Mouse (Mus musculus) CH12.LX (cell line): ENCODE measurements around the gene Ogfrl1.

Experiments used
- CTCF ChIP-seq, 2 experiments: IDR thresholded peaks in 1 of 2; conservative IDR thresholded peaks in 1 of 2; 2 replicates each; pipeline ENCODE4 v1.5.1; 2011 to 2012; ENCODE audit warnings: low read depth in 2 of 2, low read length in 2 of 2, improper control_type of control experiment in 1 of 2, inconsistent platforms in 1 of 2, mild to moderate bottlenecking in 1 of 2, moderate library complexity in 1 of 2
- EP300 ChIP-seq: IDR thresholded peaks from 2 replicates; pipeline ENCODE4 v1.6.1; 2011; ENCODE audit warnings: low read length, improper control_type of control experiment
- ETS1 ChIP-seq: conservative IDR thresholded peaks from 2 replicates; pipeline ENCODE4 v1.6.1; 2012; ENCODE audit warnings: low read depth, mild to moderate bottlenecking, inconsistent platforms, low read length, improper control_type of control experiment, moderate library complexity
- GABPA ChIP-seq: IDR thresholded peaks from 2 replicates; pipeline ENCODE4 v1.6.1; 2012; ENCODE audit warnings: low read depth, low read length, improper control_type of control experiment, inconsistent platforms; ENCODE audit not compliant: insufficient replicate concordance
- JUN ChIP-seq: IDR thresholded peaks from 2 replicates; pipeline ENCODE4 v1.6.1; 2011; ENCODE audit warnings: low read depth, mild to moderate bottlenecking, low read length, improper control_type of control experiment, moderate library complexity; ENCODE audit not compliant: insufficient read depth
- MAZ ChIP-seq: IDR thresholded peaks from 2 replicates; pipeline ENCODE4 v1.6.1; 2012; ENCODE audit warnings: low read depth, mild to moderate bottlenecking, inconsistent platforms, low read length, improper control_type of control experiment, moderate library complexity
- MYC ChIP-seq: IDR thresholded peaks from 2 replicates; pipeline ENCODE4 v1.6.1; 2011; ENCODE audit warnings: low read depth, mild to moderate bottlenecking, improper control_type of control experiment, low read length
- POLR2A ChIP-seq: IDR thresholded peaks from 2 replicates; pipeline ENCODE4 v1.6.1; 2011; ENCODE audit warnings: low read depth, mild to moderate bottlenecking, improper control_type of control experiment, low read length
- SMC3 ChIP-seq: IDR thresholded peaks from 2 replicates; pipeline ENCODE4 v1.6.1; 2011; ENCODE audit warnings: low read depth, low read length, improper control_type of control experiment
- TCF12 ChIP-seq: IDR thresholded peaks from 2 replicates; pipeline ENCODE4 v1.6.1; 2014; ENCODE audit warnings: low read depth, mild to moderate bottlenecking, inconsistent platforms, low read length, improper control_type of control experiment
- USF1 ChIP-seq: IDR thresholded peaks from 2 replicates; pipeline ENCODE4 v1.6.1; 2014; ENCODE audit warnings: low read depth, mild to moderate bottlenecking, inconsistent platforms, low read length, improper control_type of control experiment
- USF2 ChIP-seq: conservative IDR thresholded peaks from 2 replicates; pipeline ENCODE4 v1.6.1; 2011; ENCODE audit warnings: low read depth, low read length, improper control_type of control experiment

DNA sequence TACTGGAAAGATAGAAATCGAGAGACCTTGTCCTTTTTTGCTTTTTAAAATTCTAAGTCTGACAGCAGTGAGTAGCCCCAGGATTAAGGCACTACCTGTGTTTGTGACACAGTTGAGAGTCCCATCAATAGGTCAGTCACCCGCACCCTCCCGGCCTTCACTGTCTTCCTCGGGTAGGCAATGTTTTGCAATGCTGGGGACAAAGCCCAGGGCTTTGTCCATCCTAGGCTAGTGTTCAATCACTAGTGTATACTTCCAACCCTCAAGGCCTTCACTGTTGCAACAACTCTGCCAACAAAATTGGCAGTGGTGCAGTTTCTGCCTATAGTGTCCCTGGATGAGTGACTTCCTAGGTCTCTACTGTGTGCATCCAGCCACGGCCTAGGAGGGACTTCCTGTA, 14.0 kb upstream of the Ogfrl1 start:
- TF ChIP-seq TCF12 = no peak
- TF ChIP-seq GABPA = no peak
- TF ChIP-seq USF2 = no peak
- TF ChIP-seq MYC = no peak
- TF ChIP-seq EP300 = no peak
- no peak for TF ChIP-seq MAZ
- TF ChIP-seq CTCF (conservative IDR thresholded peaks at IDR 0.05 in 1 of 2, IDR thresholded peaks at IDR 0.05 in 1 of 2; ENCODE audit: low read depth in 2 of 2, low read length in 2 of 2) = no peak
- TF ChIP-seq USF1 = no peak
- TF ChIP-seq SMC3 = no peak
- TF ChIP-seq ETS1 = no peak
- TF ChIP-seq POLR2A = no peak
- TF ChIP-seq JUN = no peak
